Mouse (Mus musculus): ENCODE measurements around the gene Hemgn. TPM values are rescaled to one million over a fixed set of nuclear protein-coding genes. Genes with fewer than 3 reads are reported as not detected.

Gene Hemgn
- not detected in 2 replicates for polyA plus RNA-seq (2015; fragmentation: Nextera tagmentation; extraction: Ambion mirVana)

DNA sequence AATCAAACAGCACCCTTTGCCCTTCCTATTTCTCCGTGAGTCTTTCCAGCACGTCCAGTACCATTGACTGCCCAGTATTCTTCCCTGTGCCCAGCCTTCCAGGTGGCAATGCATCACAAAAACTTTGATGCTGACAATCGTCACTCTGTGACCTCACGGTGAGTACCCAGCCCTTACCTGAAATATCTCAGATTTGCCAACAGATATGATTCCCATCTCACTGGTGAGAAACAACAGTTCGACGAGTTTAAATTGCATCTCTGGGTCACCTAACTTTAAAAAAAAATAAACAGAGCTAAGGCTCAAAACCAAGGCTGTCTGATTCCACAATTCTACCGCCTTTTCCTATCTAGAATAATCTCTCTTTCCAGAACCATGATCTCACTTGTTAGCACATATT lies at the start of gene Hemgn:
Hemgn (minus strand) TSS at position 101 of the 400 bp plus-strand sequence.
- 85% methylated on average over 7 of the region's 7 CpGs for WGBS
- Histone ChIP-seq H3K36me3 (ENCODE audit: control insufficient read depth, insufficient read depth, low read length) (no peaks in the 10 kb centered on the region), H3K4me3 (ENCODE audit: low read depth, low read length) (no peak within 1 kb of the TSS), H3K4me2 (ENCODE audit: low read length) (no peak within 1 kb of the TSS), H3K27me3 (ENCODE audit: control insufficient read depth, insufficient read depth, low read depth, low read length) (no peaks in the 10 kb centered on the region), H3K27ac (ENCODE audit: low read length) (no peak within 1 kb of the TSS), H3K9me3 (replicated peaks; ENCODE audit: control insufficient read depth, low read length, poor library complexity, severe bottlenecking) (no peaks in the 10 kb centered on the region), H3K9ac (ENCODE audit: low read depth, low read length) (no peak within 1 kb of the TSS), H3K4me1 (ENCODE audit: control insufficient read depth, insufficient read depth, low read length) (no peaks in the 10 kb centered on the region)
- ATAC-seq = no peak

DNA sequence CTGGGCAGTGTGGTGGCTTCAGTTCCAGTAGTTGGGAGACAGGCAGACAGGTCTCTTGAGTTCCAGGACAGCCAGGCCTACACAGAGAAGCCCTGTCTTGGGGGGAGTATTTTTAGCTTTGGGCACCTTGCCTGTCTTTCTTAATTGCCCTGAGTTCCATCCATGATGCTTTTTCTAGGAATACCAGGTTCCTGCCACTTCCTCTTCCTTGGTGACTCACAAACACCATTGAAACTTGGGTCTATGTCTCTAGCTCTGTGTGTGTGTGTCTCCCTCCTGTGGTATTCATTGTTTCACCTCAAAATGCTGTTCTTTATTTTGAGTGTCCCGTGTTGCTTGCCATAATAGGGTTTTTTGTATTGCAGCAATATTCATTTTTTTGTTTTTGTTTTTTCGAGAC lies 45.1 kb upstream of the Hemgn start:
- H3K27me3 ChIP-seq (ENCODE audit: control insufficient read depth, insufficient read depth, low read depth, low read length) = no peaks in the 10 kb centered on the region
- WGBS = 92% methylated on average over 2 of the region's 2 CpGs
- H3K4me3 ChIP-seq (ENCODE audit: low read depth, low read length) = no peak overlapping the region
- no peaks in the 10 kb centered on the region for H3K9me3 ChIP-seq (replicated peaks; ENCODE audit: control insufficient read depth, low read length, poor library complexity, severe bottlenecking)
- H3K9ac ChIP-seq (ENCODE audit: low read depth, low read length) = no peak overlapping the region
- H3K4me1 ChIP-seq (ENCODE audit: control insufficient read depth, insufficient read depth, low read length) = peaks cover under 1% of the 10 kb centered on the region; the same call in 1 of the 2 replicates
- H3K27ac ChIP-seq (ENCODE audit: low read length) = no peak overlapping the region
- no peaks in the 10 kb centered on the region; the same call in 1 of the 2 replicates for H3K36me3 ChIP-seq (ENCODE audit: control insufficient read depth, insufficient read depth, low read length)
- ATAC-seq = no peak
- no peak overlapping the region for H3K4me2 ChIP-seq (ENCODE audit: low read length)

GRCm38 (mm10) chr4:46457186-46457585 lies 43.9 kb upstream of the Hemgn start:
- H3K27ac ChIP-seq (ENCODE audit: low read length) = no peak overlapping the region
- no peaks in the 10 kb centered on the region for H3K27me3 ChIP-seq (ENCODE audit: control insufficient read depth, insufficient read depth, low read depth, low read length)
- ATAC-seq = no peak
- no peak overlapping the region for H3K9ac ChIP-seq (ENCODE audit: low read depth, low read length)
- peaks cover 9% of the 10 kb centered on the region for H3K4me1 ChIP-seq (ENCODE audit: control insufficient read depth, insufficient read depth, low read length)
- no peak overlapping the region for H3K4me2 ChIP-seq (ENCODE audit: low read length)
- WGBS = 95% methylated on average over 3 of the region's 3 CpGs
- no peaks in the 10 kb centered on the region; the same call in 1 of the 2 replicates for H3K36me3 ChIP-seq (ENCODE audit: control insufficient read depth, insufficient read depth, low read length)
- H3K4me3 ChIP-seq (ENCODE audit: low read depth, low read length) = no peak overlapping the region
- no peaks in the 10 kb centered on the region for H3K9me3 ChIP-seq (replicated peaks; ENCODE audit: control insufficient read depth, low read length, poor library complexity, severe bottlenecking)

DNA sequence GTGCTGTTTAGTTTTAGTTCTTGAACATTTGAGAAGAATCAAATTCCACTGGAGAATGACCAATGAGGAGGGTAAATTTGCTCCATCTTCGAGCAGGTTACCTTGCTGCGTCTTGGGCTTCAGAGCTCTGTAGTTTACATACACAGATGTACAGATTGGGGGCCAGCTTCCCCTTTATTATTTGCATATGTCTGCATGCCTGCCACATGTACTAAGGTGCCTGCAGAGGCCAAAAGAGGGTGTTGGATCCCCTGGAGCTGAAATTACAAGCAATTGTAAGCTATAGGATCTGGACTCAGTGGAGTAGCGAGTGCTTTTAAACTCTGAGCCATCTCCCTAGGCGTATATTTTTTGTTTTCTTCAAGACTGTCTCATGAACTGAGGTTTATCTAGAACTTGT lies 43.5 kb upstream of the Hemgn start:
- no peaks in the 10 kb centered on the region for H3K27me3 ChIP-seq (ENCODE audit: control insufficient read depth, insufficient read depth, low read depth, low read length)
- H3K4me1 ChIP-seq (ENCODE audit: control insufficient read depth, insufficient read depth, low read length) = peaks cover 9% of the 10 kb centered on the region
- H3K36me3 ChIP-seq (ENCODE audit: control insufficient read depth, insufficient read depth, low read length) = no peaks in the 10 kb centered on the region; the same call in 1 of the 2 replicates
- H3K27ac ChIP-seq (ENCODE audit: low read length) = no peak overlapping the region
- WGBS = 94% methylated on average over 4 of the region's 4 CpGs
- H3K4me3 ChIP-seq (ENCODE audit: low read depth, low read length) = no peak overlapping the region
- ATAC-seq = no peak
- no peaks in the 10 kb centered on the region for H3K9me3 ChIP-seq (replicated peaks; ENCODE audit: control insufficient read depth, low read length, poor library complexity, severe bottlenecking)
- H3K9ac ChIP-seq (ENCODE audit: low read depth, low read length) = no peak overlapping the region
- no peak overlapping the region for H3K4me2 ChIP-seq (ENCODE audit: low read length)

DNA sequence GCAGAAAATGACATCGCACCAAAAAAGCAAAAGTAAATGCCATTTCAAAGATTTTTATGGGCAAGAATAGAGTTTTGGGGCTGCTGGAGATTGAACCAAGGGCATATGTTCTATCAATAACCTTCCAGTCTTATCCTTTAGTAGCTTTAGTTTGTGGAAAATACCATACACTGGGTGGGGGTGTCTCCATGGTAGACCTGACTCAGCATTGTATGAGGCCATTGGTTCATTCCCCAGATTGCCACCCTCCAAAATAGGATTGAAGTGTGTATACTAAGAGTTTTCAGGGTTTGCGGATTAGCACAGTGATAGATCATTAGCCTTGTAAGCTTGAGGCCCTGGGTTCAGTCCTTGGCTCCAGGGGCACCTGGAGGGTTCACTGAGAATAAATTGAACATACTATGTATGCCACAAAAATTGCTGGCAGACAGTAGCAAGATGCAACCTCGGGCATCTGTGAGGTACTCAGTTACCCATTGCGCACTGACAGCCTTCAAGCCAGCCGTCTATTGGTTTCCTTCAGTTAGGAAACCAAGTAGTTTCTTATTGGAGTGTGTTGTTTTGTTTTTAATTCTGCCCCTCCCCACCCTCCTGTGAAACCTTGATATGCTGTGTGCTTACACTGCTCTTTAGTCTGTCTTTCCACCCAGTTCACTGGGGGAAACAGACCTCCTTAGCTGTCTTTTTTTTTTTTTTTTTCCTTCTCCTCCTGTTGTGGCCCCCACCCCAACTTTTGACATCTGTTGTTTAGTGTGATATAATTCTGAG lies 41.0 kb upstream of the Hemgn start:
- Histone ChIP-seq H3K27ac (ENCODE audit: low read length) (no peak overlapping the region), H3K4me1 (ENCODE audit: control insufficient read depth, insufficient read depth, low read length) (peaks cover 13% of the 10 kb centered on the region), H3K4me3 (ENCODE audit: low read depth, low read length) (no peak overlapping the region), H3K36me3 (ENCODE audit: control insufficient read depth, insufficient read depth, low read length) (no peaks in the 10 kb centered on the region), H3K4me2 (ENCODE audit: low read length) (no peak overlapping the region), H3K9me3 (replicated peaks; ENCODE audit: control insufficient read depth, low read length, poor library complexity, severe bottlenecking) (no peaks in the 10 kb centered on the region), H3K9ac (ENCODE audit: low read depth, low read length) (0 out of 2 replicates have a peak overlapping the region, but pooled peaks have one; percentile 30), H3K27me3 (ENCODE audit: control insufficient read depth, insufficient read depth, low read depth, low read length) (no peaks in the 10 kb centered on the region)
- no peak for ATAC-seq
- 87% methylated on average over 5 of the region's 5 CpGs for whole genome bisulfite sequencing

- no peak for ATAC-seq
- Histone ChIP-seq H3K4me2 (ENCODE audit: low read length) (peak overlapping the region; percentile 86), H3K4me1 (ENCODE audit: control insufficient read depth, insufficient read depth, low read length) (peaks cover 13% of the 10 kb centered on the region), H3K27me3 (ENCODE audit: control insufficient read depth, insufficient read depth, low read depth, low read length) (no peaks in the 10 kb centered on the region), H3K36me3 (ENCODE audit: control insufficient read depth, insufficient read depth, low read length) (no peaks in the 10 kb centered on the region), H3K4me3 (ENCODE audit: low read depth, low read length) (peak overlapping the region; percentile 86), H3K9me3 (replicated peaks; ENCODE audit: control insufficient read depth, low read length, poor library complexity, severe bottlenecking) (no peaks in the 10 kb centered on the region), H3K9ac (ENCODE audit: low read depth, low read length) (peak overlapping the region; percentile 94), H3K27ac (ENCODE audit: low read length) (peak overlapping the region; percentile 95)
- WGBS = 38% methylated on average over 13 of the region's 13 CpGs
These were observed 39.8 kb upstream of the Hemgn start for GRCm38 (mm10) chr4:46452855-46453719.

- no peak for ATAC-seq
- Histone ChIP-seq H3K9ac (ENCODE audit: low read depth, low read length) (peak overlapping the region; percentile 94), H3K4me1 (ENCODE audit: control insufficient read depth, insufficient read depth, low read length) (peaks cover 13% of the 10 kb centered on the region), H3K27ac (ENCODE audit: low read length) (peak overlapping the region; percentile 95), H3K36me3 (ENCODE audit: control insufficient read depth, insufficient read depth, low read length) (no peaks in the 10 kb centered on the region), H3K4me2 (ENCODE audit: low read length) (peak overlapping the region; percentile 86), H3K27me3 (ENCODE audit: control insufficient read depth, insufficient read depth, low read depth, low read length) (no peaks in the 10 kb centered on the region), H3K9me3 (replicated peaks; ENCODE audit: control insufficient read depth, low read length, poor library complexity, severe bottlenecking) (no peaks in the 10 kb centered on the region), H3K4me3 (ENCODE audit: low read depth, low read length) (peak overlapping the region; percentile 86)
- WGBS = under 1% methylated on average over 19 of the region's 19 CpGs
These were observed 39.2 kb upstream of the Hemgn start for GRCm38 (mm10) chr4:46452481-46452850.

GRCm38 (mm10) chr4:46451758-46452480 lies 38.6 kb upstream of the Hemgn start:
- Histone ChIP-seq H3K4me1 (ENCODE audit: control insufficient read depth, insufficient read depth, low read length) (peaks cover 13% of the 10 kb centered on the region), H3K27me3 (ENCODE audit: control insufficient read depth, insufficient read depth, low read depth, low read length) (no peaks in the 10 kb centered on the region), H3K9me3 (replicated peaks; ENCODE audit: control insufficient read depth, low read length, poor library complexity, severe bottlenecking) (no peaks in the 10 kb centered on the region), H3K9ac (ENCODE audit: low read depth, low read length) (peak overlapping the region; percentile 94), H3K4me2 (ENCODE audit: low read length) (peak overlapping the region; percentile 86), H3K27ac (ENCODE audit: low read length) (peak overlapping the region; percentile 95), H3K4me3 (ENCODE audit: low read depth, low read length) (peak overlapping the region; percentile 86), H3K36me3 (ENCODE audit: control insufficient read depth, insufficient read depth, low read length) (no peaks in the 10 kb centered on the region)
- WGBS = 0% methylated on average over 73 of the region's 111 CpGs
- peak; percentile 69 for ATAC-seq
